Mouse (Mus musculus) C2C12 (cell line): ENCODE results near the gene Pcsk5.

Experiments used
- CEBPB ChIP-seq: IDR thresholded peaks from one replicate; pipeline ENCODE4 v1.6.1; 2011; ENCODE audit warnings: low read depth, mild to moderate bottlenecking, control low read depth, moderate library complexity
- CTCF ChIP-seq: IDR thresholded peaks from one replicate; pipeline ENCODE4 v1.5.1; 2011; ENCODE audit not compliant: control insufficient read depth, insufficient read depth, insufficient read length
- MAX ChIP-seq: IDR thresholded peaks from one replicate; pipeline ENCODE4 v1.6.1; 2011; ENCODE audit warnings: mild to moderate bottlenecking, control low read depth
- USF1 ChIP-seq: IDR thresholded peaks from one replicate; pipeline ENCODE4 v1.6.1; 2011; ENCODE audit warnings: low read depth, mild to moderate bottlenecking, control low read depth, moderate library complexity

- TF ChIP-seq CTCF (no peak), CEBPB (no peak), MAX (no peak), USF1 (no peak)
These were observed 23.1 kb upstream of the Pcsk5 start for GRCm38 (mm10) chr19:17860351-17861014.
